Mouse (Mus musculus): Measurements from ENCODE around the gene Rbp4.

DNA sequence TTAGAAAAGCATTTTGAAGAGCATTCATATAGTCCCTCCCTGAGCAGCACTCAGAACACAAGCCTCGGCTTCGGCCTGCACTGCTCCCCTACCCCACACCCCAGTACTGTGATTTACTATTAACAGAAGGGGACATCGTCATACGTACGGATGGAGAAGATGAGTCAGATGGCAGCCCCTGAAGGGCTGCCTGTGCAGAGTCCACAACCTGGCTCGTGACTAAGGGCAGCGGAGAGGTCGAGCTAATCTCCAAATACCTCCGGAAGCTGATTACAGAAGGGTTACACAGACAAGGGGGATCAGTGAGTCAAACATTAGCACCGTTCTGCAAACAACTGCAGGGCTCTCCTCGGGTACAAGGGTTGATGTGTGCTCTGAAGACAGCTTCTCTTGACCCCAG lies 8.9 kb upstream of the Rbp4 start:
- TF ChIP-seq GATA1 (IDR thresholded peaks at IDR 0.05; ENCODE audit: borderline replicate concordance, low read length), result no peak
- no peak for TF ChIP-seq FLI1 (IDR thresholded peaks at IDR 0.05; ENCODE audit: low read length)
